Mouse (Mus musculus) layer of hippocampus, adult 11-12 months (tissue): ENCODE results near the gene Hist1h3b.
"Not testable (repeated sequence)": the region's sequence is repeated elsewhere in the genome, so short reads cannot be mapped to it uniquely, and the experiment has no call there.

Experiments used
- DNase-seq: peaks from one replicate; pipeline ENCODE4 v3.0.0; 2022; ENCODE audit warnings: low spot score

The Hist1h3b gene

DNA sequence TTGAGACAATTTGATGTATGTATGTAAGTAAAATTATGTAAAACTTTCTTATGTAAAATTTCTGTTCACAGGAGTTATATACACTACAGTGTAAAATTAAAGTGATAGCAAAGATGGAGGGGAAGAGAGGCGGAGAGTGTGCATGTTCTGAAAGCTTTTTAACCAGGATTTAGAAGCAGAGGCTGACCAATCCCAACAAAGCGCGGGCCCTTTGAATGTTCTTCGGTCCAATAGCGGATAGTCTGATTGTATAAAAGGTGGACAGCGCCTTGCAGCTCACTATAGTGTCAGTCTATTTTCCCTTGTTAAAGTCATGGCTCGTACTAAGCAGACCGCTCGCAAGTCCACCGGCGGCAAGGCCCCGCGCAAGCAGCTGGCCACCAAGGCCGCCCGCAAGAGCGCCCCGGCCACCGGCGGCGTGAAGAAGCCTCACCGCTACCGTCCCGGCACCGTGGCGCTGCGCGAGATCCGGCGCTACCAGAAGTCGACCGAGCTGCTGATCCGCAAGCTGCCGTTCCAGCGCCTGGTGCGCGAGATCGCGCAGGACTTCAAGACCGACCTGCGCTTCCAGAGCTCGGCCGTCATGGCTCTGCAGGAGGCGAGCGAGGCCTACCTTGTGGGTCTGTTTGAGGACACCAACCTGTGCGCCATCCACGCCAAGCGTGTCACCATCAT, at the start of gene Hist1h3b:
TSS of gene Hist1h3b (plus strand) at position 201 of the 675 bp plus-strand sequence.
- peak; percentile 95 for DNase-seq

DNA sequence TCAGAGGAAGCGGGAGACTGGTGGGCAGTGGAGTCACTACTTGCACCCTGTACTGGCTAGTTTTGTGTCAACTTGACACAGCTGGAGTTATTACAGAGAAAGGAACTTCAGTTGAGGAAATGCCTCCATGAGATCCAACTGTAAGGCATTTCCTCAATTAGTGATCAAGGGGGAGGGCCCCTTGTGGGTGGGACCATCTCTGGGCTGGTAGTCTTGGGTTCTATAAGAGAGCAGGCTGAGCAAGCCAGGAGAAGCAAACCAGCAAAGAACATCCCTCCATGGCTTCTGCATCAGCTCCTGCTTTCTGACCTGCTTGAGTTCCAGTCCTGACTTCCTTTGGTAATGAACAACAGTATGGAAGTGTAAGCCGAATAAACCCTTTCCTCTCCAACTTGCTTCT, 49.3 kb upstream of the Hist1h3b start:
- DNase-seq = not testable (repeated sequence)

DNA sequence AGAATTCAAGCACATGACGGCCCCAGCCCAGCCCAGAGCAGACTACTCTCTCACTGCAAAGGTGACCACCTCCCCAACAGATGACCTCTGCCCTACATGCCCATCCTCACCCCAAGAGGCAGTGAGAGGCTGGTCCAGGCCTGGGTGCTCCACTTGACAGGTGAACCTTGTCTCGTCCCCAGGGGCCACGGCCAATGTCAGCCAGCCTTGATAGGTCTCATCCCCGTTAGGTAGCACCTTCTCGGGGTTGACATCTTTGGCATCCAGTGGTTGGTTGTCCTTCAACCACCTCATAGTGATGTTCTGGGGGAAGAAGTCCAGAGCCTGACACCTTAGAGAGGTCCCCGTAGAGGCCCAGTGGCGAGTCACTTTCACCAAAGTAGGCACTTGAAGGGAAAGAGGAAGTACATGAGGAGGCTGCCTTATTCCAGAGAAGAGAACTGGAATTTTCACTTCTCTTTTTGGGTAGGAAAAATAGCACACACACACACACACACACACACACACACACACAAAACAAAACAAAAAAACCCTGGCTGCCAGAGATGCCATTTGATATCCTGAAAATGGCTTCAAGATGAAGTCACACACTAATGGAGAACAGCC, 46.2 kb upstream of the Hist1h3b start:
- DNase-seq = no peak

DNA sequence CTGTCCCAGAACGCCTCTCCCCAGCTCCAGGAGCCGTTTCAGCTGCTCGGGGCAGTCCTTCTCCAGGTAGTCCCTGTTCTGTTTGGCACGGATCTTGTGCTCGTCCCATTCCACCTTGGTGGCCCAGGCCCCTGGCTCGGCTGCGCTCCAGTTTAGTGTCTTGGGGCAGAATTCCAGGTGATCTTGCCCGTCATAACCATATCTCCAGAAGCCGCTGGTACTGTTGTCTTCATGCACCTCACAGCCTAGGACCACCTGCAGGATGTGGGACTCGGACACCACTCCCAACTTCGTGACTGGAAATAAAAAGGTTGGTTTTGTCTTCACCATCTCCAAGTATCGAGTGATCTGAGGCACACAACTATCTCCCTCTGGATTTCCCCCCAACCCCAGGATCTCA, 45.3 kb upstream of the Hist1h3b start:
- DNase-seq = no peak

DNA sequence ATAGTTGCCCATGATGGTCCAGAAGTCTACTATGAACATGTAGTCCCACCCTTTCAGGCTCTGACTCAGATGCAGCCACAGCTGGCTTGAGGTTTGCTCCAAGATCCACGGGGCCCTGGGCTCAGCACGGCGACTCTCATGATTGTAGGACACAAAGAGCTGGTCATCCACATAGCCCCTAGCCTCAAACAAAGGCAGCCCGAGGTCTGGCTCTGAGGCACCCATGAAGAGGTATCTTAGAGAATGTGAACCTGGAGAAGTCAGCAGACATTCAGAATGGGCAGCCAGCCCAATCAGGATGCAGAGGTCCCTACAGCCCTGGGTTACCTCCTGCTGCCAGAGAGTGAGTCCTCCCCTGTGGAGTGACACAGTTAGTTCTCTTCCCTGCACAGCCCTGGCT, 44.0 kb upstream of the Hist1h3b start:
- no peak for DNase-seq

DNA sequence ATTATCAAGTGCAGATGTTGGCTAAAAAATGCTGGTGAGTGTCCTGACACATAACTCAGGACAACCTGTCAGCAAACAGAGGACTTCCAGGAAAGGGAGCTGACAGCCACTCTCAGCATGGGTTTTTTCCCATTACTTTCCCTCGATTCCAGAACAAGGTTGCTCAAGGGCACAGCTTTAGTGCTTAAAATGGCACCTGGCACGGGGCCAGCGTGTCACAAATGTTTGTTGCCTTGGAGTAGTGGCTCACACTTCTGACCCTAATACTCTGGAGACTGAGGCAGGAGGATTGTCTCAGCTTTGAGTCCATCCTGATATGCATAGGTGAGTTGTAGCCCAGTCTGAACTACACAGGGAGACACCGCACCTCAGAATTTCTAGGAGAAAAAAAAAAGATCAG, 43.4 kb upstream of the Hist1h3b start:
- no peak for DNase-seq

DNA sequence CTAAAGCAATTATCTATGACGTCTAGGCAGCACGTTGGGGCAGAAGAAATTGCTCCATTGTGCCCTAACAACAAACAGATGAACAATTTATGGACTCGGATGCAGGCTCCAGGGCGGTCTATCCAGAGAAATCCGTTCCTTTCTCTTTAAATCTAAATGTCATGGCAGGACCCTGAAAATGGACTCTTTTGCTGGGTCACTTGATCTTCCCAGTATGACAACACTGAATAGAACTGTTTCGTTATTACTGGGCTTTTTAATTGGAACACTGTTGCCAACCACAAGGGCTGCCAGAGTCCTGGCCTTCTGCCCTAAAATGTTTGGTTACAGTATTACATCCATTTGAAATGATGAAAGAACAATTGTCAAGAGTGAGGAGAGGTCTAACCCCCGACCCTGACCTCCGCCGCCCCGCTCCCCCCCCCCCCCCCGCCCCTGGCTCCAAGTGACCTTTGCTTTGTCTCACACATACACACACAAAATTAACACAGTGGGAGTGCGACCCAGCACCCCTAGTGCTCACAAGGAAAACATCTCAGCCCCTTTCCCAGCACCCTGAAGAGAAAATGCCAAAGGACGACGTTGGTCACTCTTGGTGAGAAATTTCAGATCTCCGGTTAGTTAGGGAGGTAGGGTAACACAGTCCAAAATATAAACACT, 42.2 kb upstream of the Hist1h3b start:
- DNase-seq = no peak

DNA sequence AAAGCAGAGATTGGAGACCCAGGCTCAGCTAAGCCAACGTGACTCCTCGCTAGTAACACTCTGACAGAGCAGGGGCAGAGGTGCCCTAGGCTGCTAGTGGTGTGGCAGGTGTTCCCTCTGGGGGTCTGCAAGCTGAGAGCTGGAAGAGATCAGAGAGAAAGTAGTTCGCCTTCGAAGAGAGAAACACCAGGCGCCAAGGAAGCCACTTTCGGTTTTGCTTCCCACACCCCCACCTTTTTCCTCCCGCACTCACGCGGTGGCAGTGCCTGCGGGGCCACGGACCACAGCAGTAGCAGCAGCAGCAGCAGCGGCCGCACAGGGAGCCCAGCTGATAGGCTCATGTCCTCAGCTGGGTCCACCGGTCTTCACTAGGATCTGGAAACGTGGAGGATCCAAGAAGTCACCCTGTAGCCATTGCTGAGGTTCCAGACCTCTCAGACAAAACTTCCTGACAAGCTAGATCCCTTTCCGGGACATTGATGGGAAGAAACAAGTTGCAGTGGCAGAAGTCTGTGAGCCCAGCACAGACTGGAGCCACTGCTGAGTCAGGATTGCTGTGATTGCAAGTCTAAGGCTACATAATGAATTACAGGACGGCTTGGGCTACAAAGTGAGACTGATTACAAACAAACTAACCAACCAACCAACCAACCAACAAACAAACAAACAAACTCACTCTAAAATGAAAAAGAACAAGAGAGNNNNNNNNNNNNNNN, 41.5 kb upstream of the Hist1h3b start, which contains the start of gene Hfe:
TSS of gene Hfe (minus strand) at position 481 of the 716 bp plus-strand sequence.
- DNase-seq = no peak

DNA sequence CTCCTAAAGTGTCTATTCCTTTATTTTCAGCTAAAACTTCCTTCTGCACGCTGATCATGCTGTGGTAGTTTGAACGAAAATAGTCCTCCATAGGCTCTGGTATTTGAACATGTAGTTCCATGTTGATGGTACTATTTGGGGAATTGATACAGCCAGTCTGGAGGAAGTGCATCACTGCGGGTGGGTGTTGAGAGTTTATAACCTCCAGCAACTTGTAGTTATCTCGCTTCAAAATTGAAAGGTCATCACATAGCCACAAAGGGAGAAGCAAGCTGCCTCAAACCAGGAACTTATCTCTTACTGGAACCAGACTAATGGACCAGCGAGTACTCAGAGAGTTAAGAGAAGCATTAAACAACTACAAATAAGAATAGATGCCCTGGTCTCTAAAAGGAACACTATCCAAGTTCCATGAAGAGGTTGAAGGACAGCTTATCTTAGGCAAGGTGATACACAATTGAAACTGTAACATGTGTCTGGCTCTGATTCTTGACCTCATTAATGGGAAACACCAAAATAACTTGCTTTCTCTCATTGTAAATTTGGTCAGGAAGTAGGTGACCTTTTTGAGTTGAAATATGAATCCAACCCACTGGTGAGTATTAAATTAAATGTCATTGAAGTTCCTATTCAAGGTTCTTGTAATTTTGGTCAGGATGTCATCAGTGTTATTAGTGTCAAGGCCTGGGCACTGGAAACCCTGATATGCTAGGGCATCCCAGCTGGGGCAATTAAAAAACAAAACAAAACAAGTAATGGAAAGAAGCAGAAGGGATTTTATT, 35.6 kb upstream of the Hist1h3b start:
- no peak for DNase-seq

DNA sequence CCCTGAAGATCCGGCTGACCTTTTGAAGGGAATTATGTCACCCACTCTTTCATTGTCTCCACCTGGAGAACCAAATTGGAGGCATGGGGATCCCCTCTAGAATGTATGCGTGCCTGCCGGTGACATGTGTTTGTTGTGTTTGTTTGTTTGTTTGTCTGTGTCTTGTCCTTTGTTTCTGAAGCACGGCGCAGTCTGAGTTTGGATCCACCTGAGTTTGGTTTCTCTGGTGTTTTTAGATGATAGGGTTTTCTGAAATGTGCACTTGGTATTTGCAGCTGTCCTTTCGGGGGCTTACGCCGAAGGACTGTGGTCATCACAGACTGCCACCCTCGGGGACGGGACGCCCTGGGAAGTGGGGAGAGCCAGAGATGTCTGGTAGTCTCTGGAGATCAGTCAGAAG, 34.9 kb upstream of the Hist1h3b start:
- no peak for DNase-seq

DNA sequence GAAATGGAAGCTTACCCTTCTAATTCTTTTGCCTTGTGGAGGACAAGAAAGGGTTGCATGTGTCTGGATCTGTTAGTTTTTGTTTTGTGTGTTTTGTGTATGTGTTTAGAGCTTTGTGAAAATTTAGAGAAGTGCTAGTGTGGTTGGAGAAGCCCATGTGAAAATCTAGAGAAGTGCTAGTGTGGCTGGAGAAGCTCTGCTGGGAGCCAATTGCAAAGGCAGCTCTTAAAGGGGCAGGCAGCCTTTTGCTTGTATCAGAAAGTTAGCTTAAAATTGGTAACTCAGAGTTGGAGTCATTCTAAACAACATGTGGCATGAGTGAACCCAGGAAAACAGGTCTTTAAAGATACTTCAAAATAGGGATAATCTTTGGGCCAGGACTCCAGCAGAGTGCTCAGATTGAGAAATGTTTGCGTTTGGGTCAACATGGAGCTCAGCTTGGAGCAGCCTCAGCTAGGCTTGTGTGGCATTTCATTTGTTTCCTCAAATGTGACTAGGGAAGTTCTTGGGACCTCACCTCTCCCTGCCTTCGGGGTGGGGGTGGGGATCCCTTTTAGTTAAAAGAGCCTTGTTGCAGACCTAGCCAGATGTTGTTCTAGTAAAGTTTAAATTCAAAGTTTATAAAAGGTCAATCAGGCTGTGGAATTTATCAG, 34.3 kb upstream of the Hist1h3b start:
- not testable (repeated sequence) for DNase-seq

DNA sequence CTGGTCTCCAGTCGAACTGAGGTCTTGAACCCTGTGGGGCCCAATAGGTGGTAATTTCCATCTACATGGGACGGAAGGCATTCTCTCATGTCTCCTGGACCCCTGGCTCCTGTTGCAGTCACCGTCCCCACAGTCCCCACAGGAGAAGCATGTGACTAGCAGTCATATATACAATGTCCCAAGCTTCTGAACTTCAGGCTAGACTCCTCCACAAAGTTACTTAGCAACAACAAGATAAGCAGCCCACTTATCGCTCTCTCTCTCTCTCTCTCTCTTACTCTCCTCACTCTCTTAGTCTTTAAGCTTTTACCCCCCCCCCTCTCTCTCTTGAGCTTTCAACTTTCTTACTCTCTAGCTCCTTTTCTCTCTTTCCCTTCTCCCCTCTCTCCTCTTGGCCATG, 27.8 kb upstream of the Hist1h3b start:
- no peak for DNase-seq

DNA sequence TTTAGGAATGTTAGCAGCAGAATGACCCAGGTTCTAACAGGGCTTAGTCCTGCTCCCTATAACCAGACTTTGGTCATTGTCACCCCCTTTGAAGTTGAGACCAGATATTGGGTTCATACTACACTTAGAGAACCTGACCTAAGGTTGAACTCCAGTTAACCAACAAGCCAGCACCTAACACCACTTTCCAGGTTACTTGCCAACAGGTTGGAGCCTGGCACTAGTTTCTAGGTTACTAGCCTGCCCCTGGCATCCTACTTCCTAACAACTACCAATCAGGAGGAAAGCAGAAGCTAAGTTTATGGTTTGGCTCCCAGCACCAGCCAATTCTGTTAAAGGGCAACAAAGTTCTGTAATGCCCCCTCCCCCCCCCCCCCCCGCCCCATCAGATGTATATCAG, 26.9 kb upstream of the Hist1h3b start:
- DNase-seq = no peak

DNA sequence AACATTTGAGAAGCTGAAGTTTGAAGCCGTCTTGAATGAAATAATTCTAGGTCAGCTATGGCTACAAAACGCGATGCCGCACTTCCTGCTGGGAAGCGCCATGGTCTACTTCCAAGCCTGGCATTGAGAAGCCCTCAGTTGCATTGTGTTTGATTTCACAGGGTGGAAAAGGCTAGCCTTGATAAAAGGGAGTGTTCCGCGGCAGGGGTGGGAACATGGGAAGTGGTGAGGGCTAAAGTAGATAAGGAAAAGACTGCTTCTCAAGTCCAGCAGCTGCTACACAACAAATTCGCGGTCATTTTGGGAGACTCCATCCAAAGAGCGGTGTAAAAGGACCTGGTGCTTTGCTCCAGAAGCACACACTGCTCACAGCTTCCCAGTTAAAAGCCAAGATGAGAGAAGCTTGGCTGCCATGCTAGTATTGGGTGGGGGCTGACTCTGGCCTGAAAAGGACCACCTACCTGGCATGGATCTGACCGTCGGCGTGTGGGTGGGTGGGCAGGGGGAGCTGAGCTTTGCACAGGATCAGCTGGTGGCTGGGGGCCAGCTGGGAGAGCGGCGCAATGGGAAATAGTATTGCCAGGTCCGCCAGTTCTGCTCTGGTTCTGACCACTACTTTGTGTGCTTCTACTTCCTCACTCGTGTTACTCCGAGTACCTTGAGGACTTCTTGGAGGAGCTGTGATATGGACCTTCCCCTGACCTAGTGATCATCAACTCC, 23.4 kb upstream of the Hist1h3b start:
- DNase-seq = no peak

DNA sequence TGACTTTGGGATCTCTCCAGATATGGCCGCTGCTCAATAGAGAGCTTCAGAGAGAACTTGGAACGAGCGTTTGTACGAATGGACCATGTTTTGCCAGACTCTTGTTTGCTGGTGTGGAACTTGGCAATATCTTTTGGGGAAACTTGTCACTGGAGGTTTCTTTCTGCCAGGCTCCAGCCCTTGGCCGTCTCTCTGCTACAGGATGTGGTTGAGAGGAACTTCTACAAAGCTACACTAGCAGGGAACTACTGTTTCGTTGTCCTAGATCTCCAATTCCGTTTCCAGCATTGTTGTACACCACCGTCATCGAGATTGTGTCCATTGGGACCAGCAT, 22.9 kb upstream of the Hist1h3b start:
- no peak for DNase-seq

DNA sequence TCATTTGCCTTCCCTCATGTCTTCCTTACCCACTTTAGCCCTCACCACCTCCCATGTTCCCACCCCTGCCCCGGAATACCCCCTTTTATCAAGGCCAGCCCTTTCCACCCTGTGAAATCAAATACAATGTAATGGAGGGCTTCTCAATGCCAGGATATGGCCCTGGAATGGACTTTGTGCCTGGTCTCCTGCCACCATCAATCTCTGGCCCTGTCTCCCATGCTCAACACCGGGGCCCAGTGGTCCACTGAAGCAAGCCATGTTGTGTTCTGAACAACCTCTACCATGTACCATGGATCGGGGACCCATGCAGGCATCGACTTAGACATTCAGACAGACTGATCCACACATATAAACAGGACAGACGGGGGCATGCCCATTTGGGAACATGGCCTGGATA, 22.4 kb upstream of the Hist1h3b start:
- DNase-seq = no peak

DNA sequence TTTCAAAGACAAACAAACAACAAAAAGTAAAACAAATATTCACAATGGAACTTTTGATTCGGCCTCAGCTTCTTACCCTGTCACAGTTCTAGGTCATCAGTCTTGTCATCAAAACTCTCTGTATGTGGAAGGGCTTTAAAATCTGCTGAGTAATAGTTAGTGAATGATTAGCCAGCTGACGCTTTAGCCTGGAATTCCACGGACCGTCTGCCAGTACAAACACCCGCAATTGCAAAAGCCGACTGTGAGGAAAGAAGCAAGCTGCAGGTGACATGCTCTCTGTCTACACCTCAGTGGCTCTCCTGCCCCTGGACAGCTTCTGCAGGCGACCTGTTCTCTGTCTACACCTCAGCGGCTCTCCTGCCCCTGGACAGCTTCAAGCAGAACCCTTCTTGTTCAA, 21.6 kb upstream of the Hist1h3b start:
- DNase-seq = no peak

DNA sequence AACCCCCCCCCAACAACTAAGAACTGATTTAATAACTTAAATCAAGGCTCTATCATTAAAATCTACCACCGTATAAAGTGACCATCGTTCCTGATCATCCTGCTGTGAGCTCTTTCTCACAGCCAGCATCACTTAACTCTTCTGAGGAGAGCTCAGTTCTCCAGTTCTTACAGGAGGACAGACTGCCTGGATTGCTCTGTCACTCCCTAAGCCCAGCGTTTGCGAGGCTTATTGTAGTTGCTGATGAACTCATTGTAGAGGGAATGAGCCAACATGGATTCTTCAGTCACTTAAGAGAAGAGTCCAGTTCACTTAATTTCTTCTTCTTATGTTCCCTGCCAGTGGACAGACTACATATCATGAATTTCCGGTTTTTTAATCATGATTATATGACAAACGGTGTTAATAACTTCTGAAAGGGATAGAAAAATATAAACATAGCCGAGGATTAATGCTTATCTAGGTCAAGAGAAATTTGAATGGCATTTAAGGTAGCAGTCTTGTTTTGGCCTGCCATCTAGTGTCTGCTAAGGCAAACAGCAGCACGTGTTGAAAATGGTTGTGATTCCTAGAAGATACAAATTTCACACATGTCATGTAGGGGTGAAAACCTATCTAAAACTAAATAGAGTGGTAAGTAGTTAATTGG, 19.8 kb upstream of the Hist1h3b start:
- peak; percentile 45 for DNase-seq

DNA sequence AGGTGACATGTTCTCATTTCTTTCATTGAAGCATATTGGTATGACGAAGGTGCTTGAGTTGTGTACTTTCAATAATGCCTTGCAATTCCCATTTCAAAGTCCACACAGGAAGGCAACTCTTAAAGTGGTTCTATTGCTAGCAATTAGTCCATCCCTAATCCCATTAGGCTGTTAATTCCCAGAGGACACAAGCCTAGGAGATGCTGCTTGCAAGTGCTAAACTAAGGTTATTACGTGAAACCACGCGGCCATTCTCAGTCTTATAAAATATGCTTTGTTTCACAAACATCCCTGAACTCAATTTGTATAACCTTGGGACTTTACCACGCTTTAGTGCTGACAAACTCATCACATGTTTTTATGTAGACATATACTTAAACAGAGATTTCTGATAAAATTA, 15.0 kb upstream of the Hist1h3b start:
- no peak for DNase-seq

DNA sequence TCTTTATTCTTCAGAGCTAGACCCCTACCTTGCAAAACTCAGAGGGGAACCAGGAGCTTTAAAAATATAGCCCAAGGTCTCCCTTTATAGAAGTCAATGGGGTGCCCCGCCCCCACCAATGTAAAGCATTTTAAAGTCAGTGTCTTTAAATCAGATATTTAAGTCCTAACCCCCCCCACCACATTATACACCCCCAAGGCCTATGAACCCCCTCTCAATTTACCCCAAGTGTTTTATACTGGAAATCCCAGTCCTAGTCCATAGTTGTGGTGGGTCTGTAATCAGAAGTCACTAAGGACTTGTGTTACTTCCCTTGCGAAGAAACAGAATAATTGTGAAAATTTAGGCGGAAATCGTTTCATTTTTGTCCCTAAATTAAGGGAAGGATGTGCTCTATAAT, 14.0 kb upstream of the Hist1h3b start:
- DNase-seq = no peak
